Mouse (Mus musculus) thymus, postnatal 0 days (tissue): Measurements from ENCODE around the gene Cacng4. TPM values are rescaled to one million over a fixed set of nuclear protein-coding genes. Genes with fewer than 3 reads are reported as not detected.

Source experiments
- DNase-seq: peaks from one replicate; pipeline ENCODE4 v3.0.0-alpha.2; 2015; ENCODE audit warnings: low spot score
- polyA plus RNA-seq: library from polyadenylated mRNA; unstranded; fragments of >200 nt; fragmentation: Nextera tagmentation; extraction: Ambion mirVana; gene quantifications from 2 replicates; pipeline ENCODE4 v1.2.1, GENCODE M21; 2015

The Cacng4 gene
- polyA plus RNA-seq, 1 experiment from 2014 or later: 0.60 TPM

- no peak for DNase-seq
These were observed 16.9 kb downstream of the Cacng4 start for GRCm38 (mm10) chr11:107777487-107777886.

- DNase-seq: no peak
These were observed 21.0 kb downstream of the Cacng4 start for GRCm38 (mm10) chr11:107773312-107773711.

- no peak for DNase-seq
These were observed 22.4 kb downstream of the Cacng4 start for GRCm38 (mm10) chr11:107772002-107772401.

GRCm38 (mm10) chr11:107768361-107768760 is 26.0 kb downstream of the Cacng4 start:
- DNase-seq: no peak

GRCm38 (mm10) chr11:107766932-107767331 is 27.4 kb downstream of the Cacng4 start:
- DNase-seq: no peak

GRCm38 (mm10) chr11:107762688-107763460 is 31.5 kb downstream of the Cacng4 start:
- DNase-seq: no peak

- no peak for DNase-seq
These were observed 32.4 kb downstream of the Cacng4 start for GRCm38 (mm10) chr11:107761790-107762500.

- no peak for DNase-seq
These were observed 34.4 kb downstream of the Cacng4 start for GRCm38 (mm10) chr11:107760001-107760400.

- DNase-seq: no peak
These were observed 34.8 kb downstream of the Cacng4 start for GRCm38 (mm10) chr11:107759516-107759915.

GRCm38 (mm10) chr11:107749114-107749513 is 45.2 kb downstream of the Cacng4 start:
- no peak for DNase-seq

- no peak for DNase-seq
These were observed 45.9 kb downstream of the Cacng4 start for GRCm38 (mm10) chr11:107748243-107749035.

- no peak for DNase-seq
These were observed 51.3 kb downstream of the Cacng4 start for GRCm38 (mm10) chr11:107743100-107743499.

- DNase-seq: no peak
These were observed 55.8 kb downstream of the Cacng4 start for GRCm38 (mm10) chr11:107738418-107739099.

GRCm38 (mm10) chr11:107737886-107738285 is 56.5 kb downstream of the Cacng4 start:
- no peak for DNase-seq

- no peak for DNase-seq
These were observed 60.2 kb downstream of the Cacng4 start for GRCm38 (mm10) chr11:107734133-107734532.

GRCm38 (mm10) chr11:107731498-107731897 is 62.9 kb downstream of the Cacng4 start:
- DNase-seq: no peak

GRCm38 (mm10) chr11:107730940-107731339 is 63.4 kb downstream of the Cacng4 start:
- DNase-seq: no peak

GRCm38 (mm10) chr11:107729141-107729540 is 65.2 kb downstream of the Cacng4 start:
- DNase-seq: no peak

- DNase-seq: no peak
These were observed 66.1 kb downstream of the Cacng4 start for GRCm38 (mm10) chr11:107728073-107728863.

- DNase-seq: no peak
These were observed 69.8 kb downstream of the Cacng4 start for GRCm38 (mm10) chr11:107724603-107725002.
